ENCODE assay signal across 31 mouse cellular contexts in the genomic region with DNA sequence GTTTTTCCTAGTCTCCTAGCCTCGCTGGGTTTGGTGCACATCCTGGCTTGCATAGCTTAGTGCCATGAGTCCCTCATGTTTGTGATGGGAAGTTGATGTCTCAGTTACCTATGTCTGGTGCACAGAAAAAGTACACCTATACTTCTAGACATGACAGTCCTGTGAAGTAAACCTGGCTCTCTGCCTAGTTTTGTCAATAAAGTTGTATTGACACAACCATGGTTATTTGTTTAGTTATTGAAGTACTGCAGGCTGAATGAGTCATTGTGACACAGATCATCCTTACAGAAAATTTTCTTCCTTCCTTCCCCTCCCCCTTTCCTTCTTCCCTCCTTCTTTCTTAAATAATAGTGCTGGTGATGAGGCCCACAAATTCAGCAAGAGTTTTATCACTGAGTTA. TPM values are rescaled to one million over a fixed set of nuclear protein-coding genes. Genes with fewer than 3 reads are reported as not detected.
DNase-seq lines count a peak whose midpoint lies in the region; ATAC-seq and TF ChIP-seq lines count a peak whose summit lies in the region.
"Had no signal": no experiment of that assay in that cellular context is flagged by ENCODE, and none has a peak within 500 bp of the region (broad histone marks: within the 10 kb centered on the region; RNA-seq: fewer than 3 reads in every experiment).

No protein-coding gene starts in this region.

- no peak overlapping the region for H3K4me2 ChIP-seq in liver, embryonic 15.5 days
- H3K4me2 ChIP-seq: hindbrain, embryonic 15.5 days; limb, embryonic 13.5 days; lung, embryonic 15.5 days; midbrain, embryonic 12.5 days; neural tube, embryonic 12.5 days; stomach, embryonic 15.5 days had no signal

- H3K27me3 ChIP-seq in liver, adult 2 months (ENCODE audit: control insufficient read depth, insufficient read depth, low read length) = no peaks in the 10 kb centered on the region
- no peaks in the 10 kb centered on the region for H3K27me3 ChIP-seq in liver, embryonic 15.5 days
- H3K27me3 ChIP-seq: hindbrain, embryonic 15.5 days; limb, embryonic 13.5 days; lung, embryonic 15.5 days; midbrain, embryonic 12.5 days; neural tube, embryonic 12.5 days; stomach, embryonic 15.5 days had no signal

- H3K36me3 ChIP-seq in liver, adult 2 months (ENCODE audit: control insufficient read depth, insufficient read depth, low read length) = no peaks in the 10 kb centered on the region
- H3K36me3 ChIP-seq in liver, embryonic 15.5 days (replicated peaks) = peaks cover 34% of the 10 kb centered on the region
- H3K36me3 ChIP-seq: stomach, embryonic 15.5 days had no signal

- H3K27ac ChIP-seq in liver, adult 2 months (replicated peaks; ENCODE audit: insufficient read depth, low read depth, low read length) = no peak overlapping the region
- peak overlapping the region; percentile 62 for H3K27ac ChIP-seq in liver, embryonic 15.5 days (replicated peaks)
- H3K27ac ChIP-seq: hindbrain, embryonic 10.5 days; hindbrain, embryonic 15.5 days; left cerebral cortex, adult 2 months; limb, embryonic 13.5 days; lung, embryonic 15.5 days; midbrain, embryonic 12.5 days; neural tube, embryonic 12.5 days; stomach, embryonic 15.5 days had no signal

- TF ChIP-seq CTCF in liver, adult 2 months (IDR thresholded peaks at IDR 0.05; ENCODE audit: low read depth, low read length) = no peak

- 61% methylated on average over 1 of the region's 1 CpGs for WGBS in liver, adult 2 months
- WGBS in large intestine, adult 2 months = 46% methylated on average over 1 of the region's 1 CpGs
- WGBS in liver, embryonic 15.5 days (ENCODE audit: insufficient replicate concordance) = 59% methylated on average over 1 of the region's 1 CpGs

- no peak overlapping the region for H3K4me3 ChIP-seq in liver, adult 2 months (ENCODE audit: insufficient read depth, low read depth, low read length)
- H3K4me3 ChIP-seq in liver, embryonic 15.5 days (replicated peaks) = no peak overlapping the region
- H3K4me3 ChIP-seq: hindbrain, embryonic 10.5 days; hindbrain, embryonic 15.5 days; left cerebral cortex, adult 2 months; limb, embryonic 13.5 days; lung, embryonic 15.5 days; midbrain, embryonic 12.5 days; myocyte; neural tube, embryonic 12.5 days; stomach, embryonic 15.5 days had no signal

- TF ChIP-seq POLR2A in liver, adult 2 months (IDR thresholded peaks at IDR 0.05; ENCODE audit: extremely low read depth, insufficient read depth, low read length) = no peak

- DNase-seq in liver, adult 2 months (ENCODE audit: extremely low read depth, low read depth, low spot score) = peak; percentile 68
- DNase-seq in liver = no peak
- DNase-seq in 416B (ENCODE audit: low read depth) = peak; percentile 45
- peak; percentile 71 for DNase-seq in large intestine, adult 2 months (ENCODE audit: low read depth, low spot score)
- DNase-seq in ovary, postnatal 10 days (ENCODE audit: low spot score) = no peak
- DNase-seq in T-cell, adult 2 months (ENCODE audit: low spot score) = no peak
- no peak for DNase-seq in Muller cell, postnatal 12 days (ENCODE audit: inconsistent ontology term)
- DNase-seq: adrenal gland, adult 8-10 months; cerebellum, adult 8-10 months; cerebellum, postnatal 25 days; gastrocnemius, postnatal 36 days; heart, postnatal 14 days; kidney, adult 11 months; kidney, postnatal 14 days; right cerebral cortex, postnatal 14 days; thymus, adult 18-20 months; thymus, postnatal 36 days had no signal

- H3K79me2 ChIP-seq in liver, adult 2 months (ENCODE audit: control insufficient read depth, insufficient read depth, low read length) = 0 out of 2 replicates have a peak, but pooled peaks cover 8% of the 10 kb centered on the region

- no peaks in the 10 kb centered on the region for H3K9me3 ChIP-seq in liver, embryonic 15.5 days (replicated peaks)
- H3K9me3 ChIP-seq: hindbrain, embryonic 10.5 days; hindbrain, embryonic 15.5 days; limb, embryonic 13.5 days; lung, embryonic 15.5 days; midbrain, embryonic 12.5 days; neural tube, embryonic 12.5 days; stomach, embryonic 15.5 days had no signal

- peaks cover 2% of the 10 kb centered on the region; the same call in 1 of the 2 replicates for H3K4me1 ChIP-seq in liver, adult 2 months (ENCODE audit: control insufficient read depth, insufficient read depth, low read length)
- H3K4me1 ChIP-seq in liver, embryonic 15.5 days (replicated peaks) = peaks cover 61% of the 10 kb centered on the region
- H3K4me1 ChIP-seq: hindbrain, embryonic 10.5 days; hindbrain, embryonic 15.5 days; limb, embryonic 13.5 days; midbrain, embryonic 12.5 days; neural tube, embryonic 12.5 days had no signal

- no peak overlapping the region for H3K9ac ChIP-seq in liver, adult 2 months (ENCODE audit: low read depth, low read length)
- H3K9ac ChIP-seq in liver, embryonic 15.5 days = no peak overlapping the region; the same call in 1 of the 2 replicates
- H3K9ac ChIP-seq: hindbrain, embryonic 15.5 days; limb, embryonic 13.5 days; lung, embryonic 15.5 days; midbrain, embryonic 12.5 days; neural tube, embryonic 12.5 days; stomach, embryonic 15.5 days had no signal

- ATAC-seq in liver, embryonic 15.5 days (ENCODE audit: insufficient read depth) = 0 out of 2 replicates have a peak, but pooled peaks have one; percentile 14
- ATAC-seq: CD4-positive, CD25-positive, alpha-beta regulatory T cell, adult 4 months; forebrain, embryonic 14.5 days; inflammation-experienced regulatory T-cells, adult 6 months had no signal

RNA-seq across cellular contexts. Expression of gene Carm1, which starts 17.7 kb away (rescaled TPM):
- total RNA-seq in liver, adult 2 months (2014; rRNA removed) = 5.0 and 8.1 TPM in 2 replicates
- 23.4 and 28.5 TPM in 2 replicates for polyA plus RNA-seq in liver, adult 2 months (2012; rRNA removed)
- polyA plus RNA-seq in large intestine, adult 2 months (2012; rRNA removed) = 36.2 and 50.3 TPM in 2 replicates
- 18.2 and 23.1 TPM in 2 replicates for polyA plus RNA-seq in liver, embryonic 15.5 days (2015; fragmentation: Nextera tagmentation; extraction: Ambion mirVana)

RNA-seq across cellular contexts. Expression of gene Timm29, which starts 28.1 kb away (rescaled TPM):
- total RNA-seq in liver, adult 2 months (2014; rRNA removed) = 13.0 and 18.7 TPM in 2 replicates
- 26.7 TPM in 2 replicates for polyA plus RNA-seq in liver, adult 2 months (2012; rRNA removed)
- 15.2 and 18.0 TPM in 2 replicates for polyA plus RNA-seq in large intestine, adult 2 months (2012; rRNA removed)
- 18.4 and 18.9 TPM in 2 replicates for polyA plus RNA-seq in liver, embryonic 15.5 days (2015; fragmentation: Nextera tagmentation; extraction: Ambion mirVana)

RNA-seq across cellular contexts. Expression of gene Yipf2, which starts 28.2 kb away (rescaled TPM):
- total RNA-seq in liver, adult 2 months (2014; rRNA removed) = 24.6 and 25.9 TPM in 2 replicates
- polyA plus RNA-seq in liver, adult 2 months (2012; rRNA removed) = 33.5 and 43.9 TPM in 2 replicates
- polyA plus RNA-seq in large intestine, adult 2 months (2012; rRNA removed) = 31.1 and 38.2 TPM in 2 replicates
- 10.9 and 12.7 TPM in 2 replicates for polyA plus RNA-seq in liver, embryonic 15.5 days (2015; fragmentation: Nextera tagmentation; extraction: Ambion mirVana)

RNA-seq across cellular contexts. Expression of gene AB124611, which starts 38.4 kb away (rescaled TPM):
- total RNA-seq in liver, adult 2 months (2014; rRNA removed) = 3.5 and 4.6 TPM in 2 replicates
- polyA plus RNA-seq in liver, adult 2 months (2012; rRNA removed) = 2.2 and 3.4 TPM in 2 replicates
- 1.7 and 3.0 TPM in 2 replicates for polyA plus RNA-seq in large intestine, adult 2 months (2012; rRNA removed)
- 9.5 and 10.5 TPM in 2 replicates for polyA plus RNA-seq in liver, embryonic 15.5 days (2015; fragmentation: Nextera tagmentation; extraction: Ambion mirVana)
- total RNA-seq: layer of hippocampus, adult 18-20 months had no signal

RNA-seq across cellular contexts. Expression of gene Smarca4, which starts 51.5 kb away (rescaled TPM):
- total RNA-seq in liver, adult 2 months (2014; rRNA removed) = 13.1 and 15.8 TPM in 2 replicates
- polyA plus RNA-seq in liver, adult 2 months (2012; rRNA removed) = 15.2 and 15.9 TPM in 2 replicates
- polyA plus RNA-seq in large intestine, adult 2 months (2012; rRNA removed) = 25.3 and 38.3 TPM in 2 replicates
- polyA plus RNA-seq in liver, embryonic 15.5 days (2015; fragmentation: Nextera tagmentation; extraction: Ambion mirVana) = 22.5 and 24.5 TPM in 2 replicates

Comparison
In these comparisons a context has a peak if more than half of its experiments do, and no peak if none do; other contexts are left out.
1. DNase-seq: peak in liver, adult 2 months (single experiment), 416B (single experiment) and large intestine, adult 2 months (single experiment); none in liver (single experiment), ovary, postnatal 10 days (single experiment), T-cell, adult 2 months (single experiment) and Muller cell, postnatal 12 days (single experiment).